Mouse (Mus musculus): ENCODE results near the gene Cdc42ep5. TPM values are rescaled to one million over a fixed set of nuclear protein-coding genes. Genes with fewer than 3 reads are reported as not detected.

Cdc42ep5 gene
- polyA plus RNA-seq (2012; rRNA removed; ENCODE audit: low replicate concordance): 38.8 and 101 TPM in 2 replicates

GRCm38 (mm10) chr7:4164090-4164910 lies at the start of gene Cdc42ep5:
Gene Cdc42ep5, minus strand, starts transcription at chr7:4164860.

DNA sequence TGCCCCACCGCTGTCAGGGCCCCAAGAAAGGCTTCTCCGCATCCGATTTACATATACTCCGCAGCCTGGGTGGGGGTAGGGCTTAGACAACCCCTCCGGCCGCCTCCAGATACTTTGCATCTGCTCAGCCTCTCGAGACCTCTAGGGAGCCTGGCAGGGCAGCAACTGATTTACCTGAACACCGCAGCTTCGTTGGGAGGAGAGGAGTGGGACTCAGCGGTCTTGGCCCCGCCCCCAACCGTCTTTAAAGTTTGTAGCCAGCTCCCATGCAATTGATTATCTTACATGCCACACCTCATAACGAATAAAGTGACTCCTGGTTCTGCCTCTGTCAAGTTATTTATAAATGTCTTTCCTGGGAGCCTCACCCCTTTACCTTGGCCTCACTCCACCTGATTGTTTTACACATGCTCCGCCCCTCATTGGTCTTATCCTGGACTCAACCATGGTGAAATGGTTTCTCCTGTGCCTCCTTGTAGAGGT lies 14.6 kb downstream of the Cdc42ep5 start, which contains the start of gene Leng9:
Gene Leng9, minus strand, starts transcription at position 316 of the 483 bp plus-strand sequence.

DNA sequence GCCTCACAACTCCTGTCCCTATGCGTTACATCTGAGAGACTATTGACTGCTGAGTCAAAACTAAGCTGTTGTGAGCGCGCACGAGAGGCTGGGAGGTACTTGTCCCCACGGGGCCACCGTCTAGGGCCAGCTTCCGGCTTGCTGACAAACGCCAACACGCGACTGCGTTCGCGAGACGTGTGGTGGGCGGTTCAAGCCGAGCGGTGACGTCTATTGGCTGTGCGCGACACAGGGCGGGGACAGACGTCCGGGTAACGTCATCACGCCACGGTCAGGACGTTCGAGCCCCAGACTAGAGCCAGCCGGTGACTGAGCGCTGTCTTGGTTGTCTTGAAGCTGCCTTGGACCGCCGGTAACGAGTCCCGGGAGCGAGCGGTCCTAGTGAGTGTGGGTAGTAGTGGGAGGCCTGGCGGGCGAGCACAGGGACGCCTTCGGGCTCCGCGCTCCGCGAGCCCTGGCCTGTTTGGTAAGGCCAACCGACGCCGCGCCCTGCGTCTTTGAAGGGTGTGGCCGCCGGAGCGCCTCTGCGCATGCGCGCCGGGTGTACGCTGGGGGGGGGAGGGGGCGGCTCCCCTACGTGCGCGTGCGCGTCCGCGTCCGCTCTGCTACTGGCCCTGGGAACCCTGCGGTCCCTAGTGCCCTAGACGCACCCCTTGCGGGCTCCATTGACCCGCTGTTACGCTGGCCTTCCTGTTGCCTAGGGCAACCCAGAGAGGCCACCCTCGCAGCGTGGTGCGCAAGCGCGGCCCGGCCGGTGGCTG lies 27.7 kb downstream of the Cdc42ep5 start, which contains the start of gene Leng8:
Gene Leng8, plus strand, starts transcription at position 269 of the 761 bp plus-strand sequence.

GRCm38 (mm10) chr7:4119344-4119902 lies 45.2 kb downstream of the Cdc42ep5 start, which contains the start of gene Ttyh1:
Gene Ttyh1, plus strand, starts transcription at chr7:4119408.

Other genes starting within 250 kb of the Cdc42ep5 start
- gene Lilra6, start 249.4 kb downstream of the Cdc42ep5 start, polyA plus RNA-seq (2012; rRNA removed; ENCODE audit: low replicate concordance): 2.8 and 6.5 TPM in 2 replicates
- gene Lair1, start 101.7 kb downstream of the Cdc42ep5 start, polyA plus RNA-seq (2012; rRNA removed; ENCODE audit: low replicate concordance): 3.9 and 11.6 TPM in 2 replicates
- 6.1 and 12.7 TPM in 2 replicates for gene Ttyh1, start 45.5 kb downstream of the Cdc42ep5 start, polyA plus RNA-seq (2012; rRNA removed; ENCODE audit: low replicate concordance)
- 549 and 715 TPM in 2 replicates for gene Leng8, start 27.8 kb downstream of the Cdc42ep5 start, polyA plus RNA-seq (2012; rRNA removed; ENCODE audit: low replicate concordance)
- gene Leng9, start 14.5 kb downstream of the Cdc42ep5 start, polyA plus RNA-seq (2012; rRNA removed; ENCODE audit: low replicate concordance): 6.5 and 13.3 TPM in 2 replicates
- gene Lilra5, start 72.9 kb upstream of the Cdc42ep5 start, polyA plus RNA-seq (2012; rRNA removed; ENCODE audit: low replicate concordance): 0.56 and 0.57 TPM in 2 replicates
- 1.1 and 1.8 TPM in 2 replicates for gene Ncr1, start 172.9 kb upstream of the Cdc42ep5 start, polyA plus RNA-seq (2012; rRNA removed; ENCODE audit: low replicate concordance)
- not detected in 2 replicates for gene Gp6, start 232.9 kb upstream of the Cdc42ep5 start, polyA plus RNA-seq (2012; rRNA removed; ENCODE audit: low replicate concordance)

Measured in mammary gland, adult 2 months (tissue).